Mouse (Mus musculus): Measurements from ENCODE around the gene Unc119b.
"Not testable (repeated sequence)": the region's sequence is repeated elsewhere in the genome, so short reads cannot be mapped to it uniquely, and the experiment has no call there.

Gene Unc119b

GRCm38 (mm10) chr5:115132465-115132864, 2.3 kb downstream of the Unc119b start:
- DNase-seq (ENCODE audit: low spot score) = no peak

DNA sequence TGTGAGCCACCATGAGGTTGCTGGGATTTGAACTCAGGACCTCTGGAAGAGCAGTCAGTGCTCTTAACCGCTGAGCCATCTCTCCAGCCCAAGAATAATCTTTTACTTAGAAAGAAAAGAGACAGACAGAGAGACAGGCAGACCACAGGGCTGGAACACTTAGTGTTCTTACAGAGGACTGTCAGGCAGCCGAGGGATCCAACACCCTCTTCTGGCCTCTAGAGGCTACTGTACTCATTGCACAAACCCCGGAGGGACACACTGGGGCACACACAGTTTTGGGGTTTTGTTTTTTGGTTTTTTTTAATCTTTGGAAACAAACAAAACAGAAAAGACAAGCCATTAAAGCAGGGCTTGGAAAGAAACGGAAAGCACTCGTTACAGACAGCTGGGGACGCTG, 5.4 kb downstream of the Unc119b start:
- DNase-seq (ENCODE audit: low spot score) = no peak

- DNase-seq (ENCODE audit: low spot score) = no peak
Observed at GRCm38 (mm10) chr5:115127421-115128179, 7.2 kb downstream of the Unc119b start.

GRCm38 (mm10) chr5:115126578-115127312, 8.0 kb downstream of the Unc119b start:
- no peak for DNase-seq (ENCODE audit: low spot score)

GRCm38 (mm10) chr5:115125211-115125871, 9.4 kb downstream of the Unc119b start:
- DNase-seq (ENCODE audit: low spot score) = peak; percentile 69

GRCm38 (mm10) chr5:115124690-115125089, 10.1 kb downstream of the Unc119b start:
- DNase-seq (ENCODE audit: low spot score) = no peak

GRCm38 (mm10) chr5:115120978-115121377, 13.8 kb downstream of the Unc119b start:
- DNase-seq (ENCODE audit: low spot score) = no peak

DNA sequence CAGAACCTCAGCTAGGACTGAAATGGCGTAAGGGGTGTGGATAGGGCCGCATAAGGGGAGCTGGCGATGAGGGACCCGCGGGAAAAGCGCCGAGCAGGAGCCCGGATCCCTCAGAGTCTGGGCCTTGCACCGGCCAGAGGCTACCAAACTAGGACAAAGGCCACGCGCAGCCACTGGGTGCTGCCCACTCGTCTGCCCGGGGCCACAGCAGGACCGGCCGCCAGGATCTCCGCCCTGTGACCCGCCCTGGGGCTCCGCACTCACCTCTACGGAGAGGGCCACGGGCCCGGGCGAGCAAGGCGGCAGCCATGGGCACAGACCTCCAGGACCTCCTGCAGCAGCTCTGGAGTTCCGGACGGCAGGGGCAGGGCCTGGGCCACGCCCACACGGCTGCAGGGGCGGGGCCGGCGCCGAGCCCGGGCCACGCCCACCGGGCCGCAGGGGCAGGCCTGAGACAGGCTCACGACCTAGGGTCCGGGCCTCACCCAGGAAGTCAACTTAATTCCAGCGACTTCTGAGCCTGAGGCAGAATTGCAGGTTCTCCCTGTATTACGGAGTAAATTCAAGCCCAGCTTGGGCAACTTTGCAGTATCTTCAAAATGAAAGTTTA, 15.7 kb downstream of the Unc119b start, which contains the start of gene Acads:
Gene Acads (minus strand): TSS at position 386 of the 610 bp plus-strand sequence.
- peak; percentile 63 for DNase-seq (ENCODE audit: low spot score)

- DNase-seq (ENCODE audit: low spot score) = no peak
Observed at GRCm38 (mm10) chr5:115117467-115117866, 17.3 kb downstream of the Unc119b start.

DNA sequence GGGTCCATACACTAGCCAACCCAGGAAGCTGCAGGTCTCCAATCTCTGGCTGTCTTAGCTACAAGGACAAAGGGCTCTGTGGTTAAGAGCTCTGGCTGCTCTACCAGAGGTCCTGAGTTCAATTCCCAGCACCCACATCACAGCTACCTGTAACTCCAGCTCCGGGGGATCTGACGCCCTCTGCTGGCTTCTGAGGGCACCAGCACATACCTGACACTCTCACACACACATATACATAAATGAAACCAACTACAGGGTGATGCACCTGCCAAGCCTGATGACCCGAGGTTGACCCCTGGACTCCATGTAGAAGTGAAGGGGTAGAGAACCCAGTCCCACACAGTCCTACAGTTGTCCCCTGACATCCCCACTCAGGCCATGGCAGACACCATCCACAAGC, 18.3 kb downstream of the Unc119b start:
- no peak for DNase-seq (ENCODE audit: low spot score)

DNA sequence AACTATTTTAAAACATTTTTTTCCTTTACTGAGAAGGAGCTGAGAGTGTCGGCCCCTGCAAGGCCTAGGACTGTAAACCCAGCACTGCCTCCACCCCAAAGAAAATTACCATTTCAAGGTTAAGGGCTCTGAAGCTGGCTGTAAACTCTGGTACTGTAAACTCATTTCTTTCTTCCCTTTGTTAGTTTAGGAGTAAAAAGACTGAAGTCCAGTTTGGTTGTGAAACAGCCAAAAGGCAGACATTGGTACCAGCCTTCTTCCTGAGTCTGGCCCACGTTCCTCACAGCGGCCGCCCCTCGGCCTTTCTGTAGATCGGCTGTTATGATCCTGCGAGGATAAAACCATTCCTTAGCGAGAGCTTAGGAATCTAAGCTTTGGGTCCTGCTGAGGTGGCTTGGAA, 20.3 kb downstream of the Unc119b start:
- DNase-seq (ENCODE audit: low spot score) = no peak

GRCm38 (mm10) chr5:115113244-115113643, 21.5 kb downstream of the Unc119b start:
- DNase-seq (ENCODE audit: low spot score) = no peak

GRCm38 (mm10) chr5:115111156-115111555, 23.6 kb downstream of the Unc119b start:
- no peak for DNase-seq (ENCODE audit: low spot score)

DNA sequence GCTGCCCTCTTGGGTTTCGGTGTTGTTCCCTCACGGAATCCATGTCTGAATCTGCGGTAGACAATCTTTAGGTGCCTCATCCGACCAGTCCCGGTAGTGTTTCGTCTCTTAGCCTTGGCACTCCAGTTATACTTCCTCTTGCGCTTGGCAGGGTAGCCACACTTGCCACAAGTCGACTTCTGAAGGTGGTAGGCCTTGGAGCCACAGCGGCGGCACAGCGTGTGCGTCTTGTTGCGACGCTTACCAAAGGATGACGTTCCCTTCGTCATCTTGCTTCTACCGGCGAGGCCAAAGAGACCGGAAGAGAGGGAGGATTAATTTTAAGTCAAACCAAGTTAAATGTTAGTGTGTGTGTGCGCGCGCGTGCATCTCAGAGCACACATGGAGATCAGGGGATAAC, 31.5 kb downstream of the Unc119b start:
- not testable (repeated sequence) for DNase-seq (ENCODE audit: low spot score)

DNA sequence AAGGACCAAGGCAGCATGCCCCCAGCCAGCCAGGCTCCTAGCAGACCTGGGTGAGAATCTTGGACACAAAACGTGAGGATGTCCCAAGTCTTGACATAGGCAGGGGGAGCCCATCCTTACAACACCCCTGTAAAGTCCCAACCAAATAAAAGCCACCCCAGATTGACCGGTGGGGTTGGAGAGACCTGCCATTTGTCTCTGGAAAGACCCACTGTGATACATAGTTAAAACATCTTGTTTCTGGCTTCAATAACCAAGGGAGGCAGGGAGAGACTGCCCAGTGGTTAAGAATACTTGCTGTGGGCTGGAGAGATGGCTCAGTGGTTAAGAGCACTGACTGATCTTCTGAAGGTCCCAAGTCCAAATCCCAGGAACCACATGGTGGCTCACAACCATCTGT, 32.5 kb downstream of the Unc119b start:
- DNase-seq (ENCODE audit: low spot score) = no peak

DNA sequence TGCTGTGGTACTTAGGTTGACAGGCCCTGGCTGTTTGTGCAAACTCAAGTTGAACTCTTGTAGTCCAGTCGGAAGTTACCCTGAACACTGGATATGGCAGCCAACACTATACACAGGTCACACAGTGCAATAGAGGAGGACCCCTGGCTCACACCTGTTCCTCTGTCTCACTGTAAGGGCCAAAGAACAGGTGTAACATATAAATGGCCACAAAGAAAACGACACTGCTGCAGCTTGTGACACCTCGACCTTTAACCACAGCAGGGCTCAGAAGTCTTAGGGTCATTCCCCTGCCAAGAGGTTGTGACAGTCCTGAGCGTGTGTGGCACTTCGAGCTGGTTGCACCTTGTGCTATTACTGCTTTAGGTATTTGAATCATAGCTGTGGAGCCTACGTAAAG, 34.3 kb downstream of the Unc119b start:
- no peak for DNase-seq (ENCODE audit: low spot score)

DNA sequence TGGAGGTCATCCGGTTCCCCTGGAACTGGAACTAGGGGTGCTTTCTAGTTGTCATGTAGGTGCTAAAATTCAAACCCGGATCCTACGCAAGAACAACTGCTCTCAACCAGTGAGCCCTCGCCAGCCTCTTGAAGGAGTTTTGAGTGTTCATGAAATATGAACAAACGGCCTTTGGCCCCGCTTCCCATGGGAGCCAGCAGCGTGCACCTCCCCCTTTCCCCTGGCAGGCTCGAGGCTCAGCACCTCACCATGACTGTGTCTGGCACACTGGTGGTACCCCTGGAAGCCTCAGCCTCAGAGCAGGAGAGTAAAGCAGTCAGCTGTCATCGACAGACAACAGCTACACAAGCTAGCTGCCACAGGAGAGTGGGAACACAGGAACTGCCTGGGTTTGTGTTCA, 34.8 kb downstream of the Unc119b start:
- DNase-seq (ENCODE audit: low spot score) = no peak

- DNase-seq (ENCODE audit: low spot score) = no peak
Observed at GRCm38 (mm10) chr5:115099530-115099929, 35.2 kb downstream of the Unc119b start.

DNA sequence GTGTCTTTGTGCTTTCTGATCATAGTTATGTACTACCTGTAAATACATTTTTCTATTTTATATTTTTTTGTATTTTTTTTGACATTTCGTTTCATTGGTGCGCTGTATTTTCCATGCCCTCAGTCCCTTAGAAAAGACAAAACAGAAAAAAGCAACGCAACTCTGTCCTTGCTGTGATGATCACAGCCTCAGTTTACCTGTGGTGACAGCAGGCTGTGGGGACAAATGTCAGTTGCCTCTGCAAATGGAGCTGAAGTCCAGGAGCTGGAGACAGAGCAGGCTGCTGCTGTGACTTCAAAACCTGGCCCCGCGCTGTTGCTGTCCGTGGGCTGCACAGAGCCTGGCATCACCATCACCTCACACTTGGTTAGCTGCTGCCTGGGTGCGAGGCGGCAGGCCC, 36.6 kb downstream of the Unc119b start, which contains the start of gene Gm10401:
Gene Gm10401 (minus strand): TSS at position 101 of the 400 bp plus-strand sequence.
- no peak for DNase-seq (ENCODE audit: low spot score)

- no peak for DNase-seq (ENCODE audit: low spot score)
Observed at GRCm38 (mm10) chr5:115091776-115092175, 43.0 kb downstream of the Unc119b start.

GRCm38 (mm10) chr5:115091015-115091414, 43.8 kb downstream of the Unc119b start:
- no peak for DNase-seq (ENCODE audit: low spot score)

DNA sequence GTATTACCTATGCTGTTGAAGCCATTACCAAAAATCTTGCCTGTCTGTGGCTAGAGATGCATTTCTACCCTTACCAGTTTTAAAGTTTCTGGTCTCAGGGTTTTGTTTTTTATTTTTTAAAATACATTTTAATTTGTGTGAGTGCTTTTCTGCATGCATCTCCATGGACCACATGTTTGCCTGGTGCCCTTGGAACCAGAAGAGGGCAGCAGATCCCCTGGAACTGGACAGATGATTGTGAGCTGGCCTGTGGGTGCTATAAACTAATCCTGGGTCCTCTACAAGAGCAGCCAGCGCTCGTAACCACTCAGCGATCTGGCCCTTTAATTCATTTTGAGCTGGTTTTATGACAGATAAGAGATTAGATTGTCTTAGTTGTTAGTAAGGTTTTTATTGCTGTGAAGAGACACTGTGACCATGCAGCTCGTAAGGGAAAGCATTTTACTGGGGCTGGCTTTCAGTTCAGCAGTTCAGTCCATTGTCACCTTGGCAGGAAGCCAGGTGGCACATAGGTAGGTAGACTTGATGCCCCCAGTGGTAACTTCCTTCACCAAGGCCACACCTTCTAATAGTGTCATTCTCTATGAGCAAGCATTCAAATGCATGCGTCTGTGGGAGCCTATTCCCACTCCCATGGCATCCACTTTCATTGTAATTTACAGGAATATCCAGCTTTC, 45.0 kb downstream of the Unc119b start:
- DNase-seq (ENCODE audit: low spot score) = no peak

All from ovary, postnatal 10 days (tissue).